Mouse (Mus musculus) thymus, postnatal 0 days (tissue): Measurements from ENCODE around the gene Cisd3. TPM values are rescaled to one million over a fixed set of nuclear protein-coding genes. Genes with fewer than 3 reads are reported as not detected.

Source experiments
- DNase-seq: peaks from one replicate; pipeline ENCODE4 v3.0.0-alpha.2; 2015; ENCODE audit warnings: low spot score
- polyA plus RNA-seq: library from polyadenylated mRNA; unstranded; fragments of >200 nt; fragmentation: Nextera tagmentation; extraction: Ambion mirVana; gene quantifications from 2 replicates; pipeline ENCODE4 v1.2.1, GENCODE M21; 2015

The Cisd3 gene
- polyA plus RNA-seq, 1 experiment from 2014 or later = 35.0 TPM

DNA sequence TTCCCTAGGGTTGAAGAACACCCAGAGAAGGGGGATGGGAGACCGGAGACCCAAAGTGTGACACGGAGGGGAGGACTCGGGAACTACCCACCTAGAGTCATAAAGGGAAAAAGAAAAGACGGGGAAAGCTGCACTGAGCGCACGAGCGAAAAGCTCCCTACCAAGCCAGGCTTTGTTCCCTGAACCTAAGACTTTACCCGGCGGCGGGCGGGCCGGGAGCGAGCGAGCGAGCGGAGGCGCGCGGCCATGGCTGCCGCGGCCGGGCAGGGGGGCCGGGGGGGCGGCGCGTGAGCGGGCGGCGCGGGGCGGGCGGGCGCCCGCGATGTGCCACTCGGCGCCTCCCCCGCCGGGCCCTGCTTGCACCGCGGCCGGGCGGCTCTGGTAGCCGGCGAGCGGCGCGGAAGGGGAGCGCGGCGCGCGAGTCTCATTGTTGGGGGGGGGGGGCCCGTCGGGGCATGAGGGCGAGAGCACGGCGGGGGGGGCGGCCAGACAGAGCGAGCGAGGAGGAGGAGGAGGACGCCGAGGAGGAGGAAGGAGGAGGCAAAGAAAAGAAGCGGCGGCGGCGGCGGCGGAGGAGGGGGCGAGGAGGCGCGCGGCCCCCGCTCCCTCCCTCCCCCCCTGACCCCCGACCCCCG, 22.6 kb upstream of the Cisd3 start, which contains the start of gene Mllt6:
TSS of gene Mllt6 (plus strand) at position 522 of the 635 bp plus-strand sequence.
- DNase-seq = peak; percentile 70

DNA sequence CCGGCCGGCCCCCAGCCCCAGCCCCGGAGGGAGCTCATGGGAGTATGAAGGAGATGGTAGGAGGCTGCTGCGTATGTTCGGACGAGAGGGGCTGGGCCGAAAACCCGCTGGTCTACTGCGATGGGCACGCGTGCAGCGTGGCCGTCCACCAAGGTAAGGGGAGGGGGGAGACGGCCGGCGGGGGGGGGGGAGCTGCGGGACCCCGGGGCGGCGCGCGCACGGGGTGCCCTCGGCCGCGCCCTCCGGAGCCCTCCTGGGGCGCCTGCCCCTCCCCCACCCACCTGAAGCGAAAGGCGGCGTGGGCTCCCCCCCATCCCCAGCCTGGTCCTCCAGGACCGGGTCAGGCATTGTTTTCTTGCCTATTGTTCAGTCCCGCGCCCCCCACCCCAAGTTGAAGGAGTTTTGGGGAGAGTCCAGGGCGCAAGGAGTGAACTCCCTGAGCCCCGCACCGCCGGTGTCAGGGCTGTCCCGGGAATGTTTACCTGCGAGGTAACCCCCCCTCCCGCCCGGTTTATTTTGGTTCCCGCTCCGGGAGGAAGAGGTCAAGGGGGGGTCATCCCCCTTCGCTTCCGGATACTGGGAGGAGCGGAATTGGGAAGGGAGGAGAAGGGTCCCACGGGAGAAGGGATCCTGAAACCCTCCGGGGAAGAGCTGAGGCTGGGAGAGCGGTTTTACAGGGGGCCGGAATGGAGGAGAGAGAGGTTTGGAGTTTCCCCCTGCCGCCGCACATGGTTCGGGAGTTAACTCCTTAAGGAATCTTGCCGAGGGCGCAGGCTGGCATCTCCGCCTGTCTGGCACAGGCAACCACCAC, 21.9 kb upstream of the Cisd3 start:
- peak; percentile 45 for DNase-seq

DNA sequence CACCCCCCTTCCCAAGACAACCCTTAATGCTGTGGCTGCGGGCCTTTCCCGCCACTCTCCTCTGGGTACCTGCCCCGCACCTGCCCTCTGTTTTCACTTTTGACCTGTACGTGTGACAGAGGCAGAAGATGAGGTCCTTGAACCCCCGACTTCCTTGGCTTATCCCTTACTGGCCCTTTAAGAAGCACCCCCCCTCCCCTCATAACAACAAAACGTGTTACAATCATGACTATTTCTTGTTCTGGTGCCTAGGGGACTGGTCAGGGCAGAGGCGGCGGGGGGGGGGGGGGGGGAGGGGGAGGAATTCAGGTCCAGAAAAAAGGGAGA, 21.3 kb upstream of the Cisd3 start:
- DNase-seq = no peak

DNA sequence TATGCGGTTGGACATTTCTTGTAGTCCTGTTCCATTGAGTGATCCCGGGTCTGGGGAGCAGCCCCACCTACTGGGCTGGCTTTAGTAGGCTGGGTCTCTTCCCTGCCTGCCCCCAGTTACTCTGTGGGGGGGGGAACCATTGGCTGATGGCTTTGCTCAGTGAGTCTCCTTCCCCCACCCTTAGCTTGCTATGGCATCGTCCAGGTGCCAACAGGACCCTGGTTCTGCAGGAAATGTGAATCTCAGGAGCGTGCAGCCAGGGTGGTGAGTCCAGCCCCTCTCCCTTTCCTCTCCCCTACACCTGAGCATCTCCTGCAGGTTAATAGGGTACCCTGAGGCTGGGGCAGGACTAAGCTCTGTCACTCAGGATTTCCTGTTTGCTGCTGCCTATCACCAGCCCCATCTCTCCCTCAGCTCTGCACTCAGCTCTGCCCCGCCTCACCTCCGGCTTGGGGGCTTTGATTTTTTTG, 20.8 kb upstream of the Cisd3 start:
- peak; percentile 57 for DNase-seq

DNA sequence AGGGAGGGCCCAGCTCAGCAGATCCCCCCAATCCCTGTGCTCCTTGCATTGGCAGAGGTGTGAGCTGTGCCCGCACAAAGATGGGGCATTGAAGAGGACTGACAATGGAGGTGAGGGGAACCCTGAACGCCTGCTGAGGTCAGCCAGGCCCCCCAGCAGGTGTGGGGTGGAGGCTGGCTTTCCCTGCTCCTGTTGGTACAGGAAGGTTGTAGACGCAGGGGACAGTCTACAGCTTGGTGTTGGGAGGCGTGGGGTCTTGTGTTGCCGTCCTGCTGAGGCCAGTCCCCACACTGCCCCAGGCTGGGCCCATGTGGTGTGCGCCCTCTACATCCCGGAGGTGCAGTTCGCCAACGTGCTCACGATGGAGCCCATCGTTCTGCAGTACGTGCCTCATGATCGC, 20.2 kb upstream of the Cisd3 start:
- DNase-seq = no peak

DNA sequence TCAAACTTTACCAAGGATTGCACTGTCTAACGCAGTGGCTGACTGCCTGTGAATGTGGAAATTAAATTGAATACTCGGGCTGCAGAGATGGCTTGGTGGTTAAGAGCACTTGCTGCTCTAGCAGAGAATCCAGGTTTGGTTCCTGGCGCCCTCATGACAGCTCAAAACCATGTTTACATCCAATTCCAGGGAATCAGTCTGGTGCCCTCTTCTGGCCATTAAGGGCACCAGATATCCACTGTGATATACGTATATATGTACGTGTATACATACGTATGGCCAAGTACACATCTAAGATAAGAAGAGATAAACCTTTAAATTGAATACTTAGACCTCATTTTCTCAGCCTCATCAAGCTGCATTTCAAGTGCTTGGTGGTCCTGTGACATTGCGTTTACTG, 19.4 kb upstream of the Cisd3 start:
- no peak for DNase-seq

DNA sequence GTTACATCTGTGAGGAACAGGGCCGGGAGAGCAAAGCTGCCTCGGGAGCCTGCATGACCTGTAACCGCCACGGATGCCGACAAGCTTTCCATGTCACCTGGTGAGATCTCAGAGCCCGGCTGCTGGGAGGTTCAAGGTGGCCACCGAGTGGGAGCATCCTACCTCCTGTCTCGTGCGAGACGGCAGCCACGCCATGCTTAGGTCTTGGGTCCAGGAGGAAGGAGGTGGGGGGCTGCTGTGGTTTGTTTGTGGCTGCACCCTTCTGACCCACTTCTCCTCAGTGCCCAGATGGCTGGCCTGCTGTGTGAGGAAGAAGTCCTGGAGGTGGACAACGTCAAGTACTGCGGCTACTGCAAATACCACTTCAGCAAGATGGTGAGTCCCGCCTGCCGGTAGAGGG, 18.8 kb upstream of the Cisd3 start:
- DNase-seq = no peak

DNA sequence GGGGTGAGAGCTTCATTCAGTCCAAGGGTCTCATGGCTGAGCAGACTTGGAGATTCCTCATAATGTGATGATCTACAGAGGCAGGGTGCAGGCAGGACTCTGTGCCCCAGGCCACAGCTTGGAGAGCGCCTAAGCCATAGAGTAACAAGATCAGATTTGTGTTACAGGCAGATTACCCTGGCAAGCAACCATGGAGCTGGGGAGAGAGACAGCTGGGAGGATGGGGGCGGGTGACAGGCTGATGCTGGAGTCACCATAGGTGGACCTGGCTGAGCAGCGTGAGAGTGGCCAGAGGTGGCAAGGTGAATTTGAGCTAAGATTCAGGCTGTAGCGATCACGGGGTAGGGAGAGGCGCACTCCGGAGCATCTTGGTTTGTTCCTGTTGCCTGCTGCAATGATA, 17.5 kb upstream of the Cisd3 start:
- no peak for DNase-seq

DNA sequence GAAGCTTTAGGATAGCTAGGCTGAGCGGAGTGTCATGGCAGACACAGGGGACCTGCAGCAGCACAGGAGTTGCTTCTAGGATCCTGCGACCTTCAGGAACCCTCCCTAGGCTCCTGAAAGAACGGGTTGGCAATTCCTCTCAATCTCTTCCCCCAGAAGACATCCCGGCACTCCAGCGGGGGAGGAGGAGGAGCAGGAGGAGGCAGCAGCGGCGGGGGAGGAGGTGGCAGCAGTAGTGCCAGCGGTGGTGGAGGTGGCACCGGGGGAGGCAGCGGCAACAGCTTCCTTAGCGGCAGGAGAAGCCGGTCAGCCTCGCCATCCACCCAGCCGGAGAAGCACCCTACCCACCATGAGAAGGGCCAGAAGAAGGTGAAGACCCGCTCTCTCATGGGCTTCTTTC, 16.4 kb upstream of the Cisd3 start:
- DNase-seq = no peak

DNA sequence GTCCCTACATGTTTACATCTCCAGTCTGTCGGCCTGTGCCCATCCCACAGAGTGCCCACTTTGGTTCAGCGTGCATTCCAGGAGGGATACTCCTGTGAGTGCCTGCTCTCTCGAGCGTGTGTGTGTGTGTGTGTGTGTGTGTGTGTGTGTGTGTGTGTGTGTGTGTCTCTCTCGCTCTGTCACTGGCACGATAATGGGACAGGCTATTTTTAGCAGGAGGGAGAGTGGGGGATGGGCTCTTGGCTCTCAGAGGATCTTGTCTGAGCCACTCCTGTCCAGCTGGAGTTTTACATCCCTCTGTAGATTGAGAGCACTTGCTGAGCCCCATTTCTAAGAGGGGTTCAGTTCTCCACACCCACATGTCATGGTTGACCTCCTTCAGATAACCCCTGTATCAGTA, 15.8 kb upstream of the Cisd3 start:
- no peak for DNase-seq

DNA sequence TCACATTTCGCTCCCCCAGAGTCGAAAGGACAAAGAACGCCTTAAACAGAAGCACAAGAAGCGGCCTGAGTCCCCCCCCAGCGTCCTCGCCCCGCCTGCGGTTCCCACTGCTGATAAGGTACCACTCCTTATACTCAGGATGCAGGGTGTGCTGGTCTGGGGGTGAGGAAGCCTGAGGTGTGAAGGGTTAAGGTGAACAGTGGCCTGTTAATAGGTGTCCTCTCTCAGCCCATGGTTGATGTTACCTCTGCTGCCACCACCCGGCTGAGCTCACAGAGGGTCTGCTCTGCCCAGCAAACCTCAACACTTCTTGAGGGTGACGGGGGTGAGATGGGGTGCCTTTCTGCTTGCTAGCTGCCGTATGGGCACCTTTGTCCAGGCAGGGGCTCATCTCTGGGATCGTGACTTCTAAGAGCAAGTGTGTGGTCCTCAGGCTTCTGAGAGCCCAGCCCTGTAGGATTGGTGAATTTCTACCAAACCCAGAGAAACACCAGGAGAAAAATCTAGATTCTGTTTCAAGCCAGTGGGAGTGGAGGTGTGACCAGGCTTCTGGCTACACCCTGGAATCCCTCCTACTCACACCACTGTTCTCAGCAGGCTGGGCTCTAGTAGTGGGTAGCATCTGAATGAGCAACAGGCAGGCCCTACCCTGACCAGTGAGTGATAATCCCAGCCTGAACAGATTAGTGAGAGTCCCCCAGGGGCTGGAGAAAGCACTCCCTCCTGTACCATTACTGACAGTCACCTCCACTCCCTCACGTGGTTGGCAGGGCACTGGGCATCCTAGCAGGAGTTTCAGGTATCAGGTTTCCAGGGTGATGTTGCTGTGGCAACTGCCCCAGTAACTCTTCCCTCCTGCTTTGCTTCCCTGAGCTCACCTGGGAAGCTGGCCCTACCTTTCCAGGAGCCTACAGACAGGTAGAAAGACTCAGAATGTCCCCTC, 15.1 kb upstream of the Cisd3 start:
- DNase-seq = no peak

DNA sequence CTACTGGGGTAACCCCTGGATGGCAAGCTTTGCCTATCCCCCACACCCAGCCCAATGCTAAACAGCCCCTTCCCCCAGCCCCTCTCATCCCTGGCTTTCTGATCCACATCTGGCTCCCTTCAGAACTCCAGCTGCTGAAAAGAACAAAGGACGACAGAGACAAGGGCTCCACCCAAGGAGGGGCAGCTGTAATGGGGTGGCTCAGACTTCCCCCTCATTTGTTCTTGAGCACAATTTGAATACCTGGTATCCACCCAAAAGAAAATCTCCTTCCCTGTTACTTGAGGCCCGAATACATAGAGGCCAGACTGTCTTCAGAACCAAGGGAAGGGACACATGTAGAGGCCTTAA, 14.5 kb upstream of the Cisd3 start:
- DNase-seq = no peak

DNA sequence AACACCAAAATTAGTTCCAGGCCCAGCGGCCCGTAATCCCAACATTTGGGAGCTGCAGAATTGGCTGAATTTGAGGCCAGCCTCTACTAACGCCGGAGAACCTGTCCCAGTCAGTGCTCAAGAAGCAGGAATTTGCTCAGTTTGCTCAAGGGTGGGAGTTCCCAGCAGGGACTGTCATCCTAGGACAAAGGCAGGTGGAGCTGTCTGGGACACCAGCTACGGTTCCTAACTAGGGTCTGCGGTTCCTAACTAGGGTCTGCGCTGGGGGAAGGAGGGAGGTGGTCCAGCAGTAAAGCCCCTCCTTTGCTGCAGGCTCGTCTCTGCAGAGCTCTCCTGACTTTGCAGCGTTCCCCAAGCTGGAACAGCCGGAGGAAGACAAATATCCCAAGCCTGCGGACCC, 12.5 kb upstream of the Cisd3 start:
- no peak for DNase-seq

DNA sequence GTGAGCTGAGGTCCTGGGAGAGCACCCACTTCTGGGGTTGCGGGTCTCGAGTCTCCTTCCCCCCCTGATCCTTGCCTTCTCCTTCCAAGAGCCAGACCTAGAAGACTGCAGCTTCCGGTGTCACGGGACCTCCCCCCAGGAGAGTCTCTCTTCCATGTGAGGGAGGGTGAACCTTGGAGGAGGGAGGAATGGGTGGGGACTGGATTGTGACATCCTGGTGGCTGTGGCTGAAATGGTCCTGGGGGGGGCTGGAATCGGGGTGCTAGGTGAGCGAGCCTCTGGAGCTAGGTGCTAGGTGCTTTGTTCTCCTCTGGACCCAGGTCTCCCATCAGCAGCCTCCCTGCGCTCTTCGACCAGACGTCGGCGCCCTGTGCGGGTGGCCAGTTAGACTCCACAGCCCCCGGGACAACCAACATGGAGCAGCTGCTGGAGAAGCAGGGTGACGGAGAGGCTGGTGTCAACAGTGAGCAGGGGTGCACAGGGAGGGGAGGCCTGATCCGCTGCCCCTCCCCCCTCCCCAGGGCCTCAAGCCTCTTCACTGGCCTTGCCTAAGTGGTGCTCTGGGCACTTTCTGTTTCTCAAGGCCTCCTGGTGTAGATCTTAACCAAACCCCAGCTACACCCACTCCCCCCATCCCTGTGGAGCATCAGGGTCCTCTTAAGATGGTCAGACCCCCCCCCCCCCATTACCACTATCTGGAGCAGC, 9.4 kb upstream of the Cisd3 start:
- no peak for DNase-seq

DNA sequence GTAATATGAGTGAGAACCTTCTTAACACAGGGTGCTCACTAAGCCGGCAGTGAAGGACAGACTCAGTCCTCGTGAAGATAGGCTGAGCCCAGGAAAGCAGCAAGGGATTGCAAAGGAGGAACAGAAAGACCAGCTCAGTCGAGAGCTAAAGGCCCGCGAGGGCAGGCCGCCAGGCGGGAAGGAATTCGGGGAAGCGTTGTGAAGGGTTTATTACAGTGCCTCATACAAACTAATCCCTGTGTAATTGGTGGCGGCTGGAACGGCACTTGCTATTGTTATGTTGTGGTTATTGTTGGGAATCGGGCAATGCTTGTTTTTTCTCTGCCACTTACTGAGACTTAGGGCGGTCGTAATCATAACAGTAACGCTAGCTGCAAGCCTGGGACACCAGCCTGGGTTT, 8.2 kb upstream of the Cisd3 start:
- DNase-seq = no peak

DNA sequence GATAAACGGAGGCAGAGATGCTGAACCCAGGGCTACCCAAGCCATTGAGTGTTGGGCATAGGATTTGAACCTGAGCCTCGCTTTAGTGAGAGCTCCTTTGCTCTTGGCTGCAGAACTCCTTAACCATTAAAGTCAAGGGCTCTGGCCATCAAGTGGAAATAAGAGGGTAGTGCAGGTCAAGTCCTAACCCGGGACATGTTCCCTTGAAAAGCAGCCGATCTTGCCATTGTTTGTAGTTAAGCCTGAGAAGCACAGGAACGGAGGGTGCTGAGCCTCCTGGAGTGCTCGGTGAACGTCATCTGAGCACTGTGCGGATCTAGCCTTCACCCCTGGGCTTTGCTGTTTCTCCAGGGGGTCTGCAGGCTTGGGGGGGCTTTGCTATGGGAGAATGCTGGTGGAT, 7.8 kb upstream of the Cisd3 start:
- no peak for DNase-seq

DNA sequence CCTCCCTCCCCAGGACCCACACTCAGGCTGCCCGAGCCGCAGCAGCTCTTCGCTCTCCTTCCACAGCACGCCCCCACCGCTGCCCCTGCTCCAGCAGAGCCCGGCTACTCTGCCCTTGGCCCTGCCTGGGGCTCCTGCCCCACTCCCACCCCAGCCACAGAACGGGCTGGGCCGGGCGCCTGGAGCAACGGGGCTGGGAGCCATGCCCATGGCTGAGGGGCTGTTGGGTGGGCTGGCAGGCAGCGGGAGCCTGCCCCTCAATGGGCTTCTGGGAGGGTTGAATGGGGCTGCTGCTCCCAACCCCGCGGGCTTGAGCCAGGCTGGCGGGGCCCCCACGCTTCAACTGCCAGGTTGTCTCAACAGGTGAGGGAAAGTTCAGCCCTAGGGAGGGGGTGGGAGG, 7.3 kb upstream of the Cisd3 start:
- no peak for DNase-seq

DNA sequence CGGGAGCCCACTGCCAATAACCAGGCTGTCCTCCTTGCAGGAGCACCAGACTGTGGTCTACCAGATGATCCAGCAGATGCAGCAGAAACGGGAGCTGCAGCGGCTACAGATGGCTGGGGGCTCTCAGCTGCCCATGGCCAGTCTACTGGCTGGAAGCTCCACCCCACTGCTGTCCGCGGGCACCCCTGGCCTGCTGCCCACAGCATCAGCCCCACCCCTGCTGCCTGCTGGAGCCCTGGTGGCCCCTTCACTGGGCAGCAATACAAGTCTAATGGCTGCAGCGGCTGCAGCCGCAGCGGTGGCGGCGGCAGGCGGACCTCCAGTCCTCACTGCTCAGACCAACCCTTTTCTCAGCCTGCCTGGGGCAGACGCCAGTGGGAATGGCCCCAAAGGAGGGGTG, 5.2 kb upstream of the Cisd3 start:
- no peak for DNase-seq

DNA sequence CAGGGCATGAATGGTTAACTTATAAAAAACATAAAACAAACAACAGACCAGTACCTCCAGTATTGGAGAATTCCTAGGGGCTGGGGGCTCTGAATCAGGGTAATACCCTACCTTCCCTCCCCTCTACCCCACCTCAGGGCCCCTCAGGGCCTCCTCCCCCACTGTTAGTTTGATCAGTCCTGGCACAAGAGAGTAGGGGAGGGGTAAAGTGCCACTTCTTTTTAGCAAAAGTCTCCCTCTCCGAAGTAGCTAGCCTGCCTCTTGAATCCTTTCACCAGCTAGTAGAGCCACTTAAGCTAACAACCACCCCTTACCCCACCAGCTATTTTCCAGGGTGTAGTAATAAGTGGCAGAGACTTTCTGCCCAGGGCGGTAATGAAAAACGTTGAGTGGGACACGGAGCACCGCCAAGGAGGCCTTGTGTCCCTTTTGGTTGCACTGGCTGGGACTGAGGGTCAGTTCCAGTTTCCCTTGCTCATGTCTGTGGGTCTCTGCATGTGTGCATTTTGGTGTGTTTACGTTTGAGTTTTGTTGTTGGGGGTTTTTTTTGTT, 3.0 kb upstream of the Cisd3 start:
- DNase-seq = no peak

DNA sequence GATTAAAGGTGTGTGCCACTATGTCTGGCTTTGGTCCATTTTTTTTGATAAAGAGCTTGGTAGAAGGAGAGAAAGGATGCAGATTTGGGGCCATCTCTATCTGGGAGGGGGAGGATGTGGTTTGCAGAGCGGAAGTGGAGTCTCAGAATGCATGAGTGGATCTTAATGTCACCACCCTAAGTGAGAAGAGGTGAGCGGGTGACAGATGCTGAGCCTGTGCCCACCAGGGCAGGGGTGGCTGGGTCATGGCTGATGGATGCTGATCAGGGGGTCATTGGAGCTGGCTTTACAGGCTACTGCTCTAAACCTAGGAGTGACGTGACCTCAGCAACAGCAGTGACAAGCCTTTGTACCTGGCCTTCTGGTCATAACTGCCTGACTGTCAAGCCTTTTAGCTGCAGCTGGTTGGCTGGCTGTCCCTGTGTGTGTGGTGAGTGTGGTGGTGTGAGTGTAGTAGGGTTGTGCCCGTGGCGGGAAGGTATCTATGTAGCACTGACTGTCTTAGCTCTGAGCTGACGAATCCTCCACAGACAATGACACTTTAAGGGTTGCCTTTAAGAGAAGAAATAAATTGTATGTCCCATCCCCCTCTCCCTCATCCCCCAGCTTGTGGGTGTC, 1.5 kb upstream of the Cisd3 start:
- peak; percentile 85 for DNase-seq

DNA sequence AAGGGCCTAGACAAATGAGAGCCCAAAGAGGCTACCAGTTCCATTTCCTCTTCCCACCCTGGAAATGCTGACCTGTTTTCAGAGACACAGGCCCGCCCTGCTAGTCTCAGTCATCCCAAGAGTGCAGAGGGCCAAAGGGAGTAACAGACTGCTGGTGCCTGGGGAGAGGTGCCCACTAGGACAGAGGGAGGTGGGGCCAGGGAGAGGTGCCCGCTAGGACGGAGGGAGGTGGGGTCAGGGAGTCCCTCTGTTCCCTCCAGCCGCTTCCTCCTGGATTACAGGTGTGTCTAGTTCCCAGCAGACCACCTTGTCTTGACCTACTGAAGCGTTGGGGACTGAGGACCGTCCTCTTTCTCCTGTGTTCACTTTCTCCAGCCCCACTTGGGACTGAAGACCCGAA, 860 bp upstream of the Cisd3 start:
- no peak for DNase-seq
